Mouse (Mus musculus) midbrain, embryonic 10.5 days (tissue): ENCODE data around the gene Gabrb1. TPM values are rescaled to one million over a fixed set of nuclear protein-coding genes. Genes with fewer than 3 reads are reported as not detected.
"Not testable (repeated sequence)": the region's sequence is repeated elsewhere in the genome, so short reads cannot be mapped to it uniquely, and the experiment has no call there.

Source experiments
- DNase-seq: peaks from one replicate; pipeline ENCODE4 v3.0.0-alpha.2; 2017; ENCODE audit warnings: low spot score
- H3K27ac ChIP-seq: fragments of 300-500 bp; sonication (generic); replicated peaks from 2 replicates; pipeline ENCODE4 v1.5.1; 2016; ENCODE audit warnings: mild to moderate bottlenecking
- H3K27me3 ChIP-seq: fragments of 300-500 bp; sonication (generic); 2 replicates; pipeline ENCODE4 v1.6.1; 2016; ENCODE audit warnings: low read depth, mild to moderate bottlenecking; ENCODE audit not compliant: poor library complexity, severe bottlenecking
- H3K36me3 ChIP-seq: fragments of 300-500 bp; sonication (generic); 2 replicates; pipeline ENCODE4 v1.6.1; 2016; ENCODE audit warnings: mild to moderate bottlenecking, moderate library complexity
- H3K4me1 ChIP-seq: fragments of 300-500 bp; sonication (generic); 2 replicates; pipeline ENCODE4 v1.6.1; 2016
- H3K4me3 ChIP-seq: fragments of 300-500 bp; sonication (generic); 2 replicates; pipeline ENCODE4 v1.5.1; 2016; ENCODE audit warnings: mild to moderate bottlenecking, moderate library complexity
- H3K9me3 ChIP-seq: fragments of 300-500 bp; sonication (generic); replicated peaks from 2 replicates; pipeline ENCODE4 v1.6.1; 2016; ENCODE audit warnings: mild to moderate bottlenecking
- WGBS: fragments of 180-500 bp; shearing (Covaris S2); methylation state at CpG from one replicate; pipeline ENCODE4 v1.1.7; 2016; 5-methylcytosine and 5-hydroxymethylcytosine counted together
- polyA plus RNA-seq: library from polyadenylated mRNA; unstranded; fragments of >200 nt; fragmentation: Nextera tagmentation; extraction: Ambion mirVana; gene quantifications from 2 replicates; pipeline ENCODE4 v1.2.1, GENCODE M21; 2016

Gabrb1 gene
- polyA plus RNA-seq, 1 experiment from 2014 or later: 0.16 TPM

GRCm38 (mm10) chr5:72076781-72077180 lies 418.9 kb downstream of the Gabrb1 start:
- no peaks in the 10 kb centered on the region for H3K36me3 ChIP-seq
- H3K27me3 ChIP-seq: no peaks in the 10 kb centered on the region
- no peak overlapping the region for H3K27ac ChIP-seq
- H3K9me3 ChIP-seq: no peaks in the 10 kb centered on the region
- no peak for DNase-seq
- 91% methylated on average over 6 of the region's 6 CpGs for WGBS
- H3K4me3 ChIP-seq: no peak overlapping the region
- no peaks in the 10 kb centered on the region for H3K4me1 ChIP-seq

GRCm38 (mm10) chr5:72086518-72086917 lies 428.6 kb downstream of the Gabrb1 start:
- no peaks in the 10 kb centered on the region for H3K4me1 ChIP-seq
- DNase-seq: no peak
- H3K36me3 ChIP-seq: no peaks in the 10 kb centered on the region
- WGBS: 92% methylated on average over 1 of the region's 1 CpGs
- no peak overlapping the region for H3K27ac ChIP-seq
- H3K4me3 ChIP-seq: no peak overlapping the region
- H3K9me3 ChIP-seq: no peaks in the 10 kb centered on the region
- H3K27me3 ChIP-seq: no peaks in the 10 kb centered on the region

GRCm38 (mm10) chr5:72094582-72094981 lies 436.7 kb downstream of the Gabrb1 start:
- Histone ChIP-seq H3K4me3 (no peak overlapping the region), H3K27me3 (no peaks in the 10 kb centered on the region), H3K4me1 (no peaks in the 10 kb centered on the region), H3K36me3 (no peaks in the 10 kb centered on the region), H3K27ac (no peak overlapping the region), H3K9me3 (no peaks in the 10 kb centered on the region)
- DNase-seq: no peak
- WGBS: 70% methylated on average over 7 of the region's 7 CpGs

GRCm38 (mm10) chr5:72095015-72095414 lies 437.1 kb downstream of the Gabrb1 start:
- WGBS: 83% methylated on average over 2 of the region's 2 CpGs
- no peaks in the 10 kb centered on the region for H3K9me3 ChIP-seq
- H3K27me3 ChIP-seq: no peaks in the 10 kb centered on the region
- no peak for DNase-seq
- no peaks in the 10 kb centered on the region for H3K4me1 ChIP-seq
- H3K27ac ChIP-seq: no peak overlapping the region
- H3K4me3 ChIP-seq: no peak overlapping the region
- no peaks in the 10 kb centered on the region for H3K36me3 ChIP-seq

- no peak for DNase-seq
- WGBS: 74% methylated on average over 7 of the region's 7 CpGs
These were observed 446.5 kb downstream of the Gabrb1 start for GRCm38 (mm10) chr5:72104274-72104921.

GRCm38 (mm10) chr5:72122414-72123037 lies 464.6 kb downstream of the Gabrb1 start:
- 91% methylated on average over 6 of the region's 6 CpGs for WGBS
- H3K27ac ChIP-seq: no peak overlapping the region
- H3K9me3 ChIP-seq: no peaks in the 10 kb centered on the region
- H3K27me3 ChIP-seq: no peaks in the 10 kb centered on the region
- H3K4me3 ChIP-seq: no peak overlapping the region
- no peaks in the 10 kb centered on the region for H3K36me3 ChIP-seq
- no peaks in the 10 kb centered on the region for H3K4me1 ChIP-seq
- DNase-seq: no peak

More at GRCm38 (mm10) chr5:72104274-72104921, 446.5 kb downstream of the Gabrb1 start:
- no peak overlapping the region for H3K27ac ChIP-seq
- H3K9me3 ChIP-seq: no peaks in the 10 kb centered on the region
- H3K27me3 ChIP-seq: no peaks in the 10 kb centered on the region
- H3K36me3 ChIP-seq: no peaks in the 10 kb centered on the region
- no peak overlapping the region for H3K4me3 ChIP-seq
- H3K4me1 ChIP-seq: peaks cover 5% of the 10 kb centered on the region; the same call in 1 of the 2 replicates

- DNase-seq: no peak
- Histone ChIP-seq H3K4me3 (no peak overlapping the region), H3K27me3 (no peaks in the 10 kb centered on the region), H3K9me3 (no peaks in the 10 kb centered on the region), H3K4me1 (no peaks in the 10 kb centered on the region), H3K36me3 (no peaks in the 10 kb centered on the region), H3K27ac (no peak overlapping the region)
- WGBS: 94% methylated on average over 4 of the region's 4 CpGs
These were observed 468.8 kb downstream of the Gabrb1 start for GRCm38 (mm10) chr5:72126681-72127080.

- no peaks in the 10 kb centered on the region for H3K27me3 ChIP-seq
- H3K36me3 ChIP-seq: no peaks in the 10 kb centered on the region
- DNase-seq: no peak
- H3K9me3 ChIP-seq: no peaks in the 10 kb centered on the region
- no peak overlapping the region for H3K4me3 ChIP-seq
- H3K4me1 ChIP-seq: no peaks in the 10 kb centered on the region
- H3K27ac ChIP-seq: no peak overlapping the region
- 64% methylated on average over 2 of the region's 2 CpGs for whole genome bisulfite sequencing
These were observed 476.0 kb downstream of the Gabrb1 start for GRCm38 (mm10) chr5:72133906-72134305.

- H3K4me1 ChIP-seq: no peaks in the 10 kb centered on the region
- H3K9me3 ChIP-seq: no peaks in the 10 kb centered on the region
- DNase-seq: no peak
- H3K36me3 ChIP-seq: no peaks in the 10 kb centered on the region
- WGBS: 87% methylated on average over 7 of the region's 7 CpGs
- no peak overlapping the region for H3K4me3 ChIP-seq
- no peaks in the 10 kb centered on the region for H3K27me3 ChIP-seq
- no peak overlapping the region for H3K27ac ChIP-seq
These were observed 480.3 kb downstream of the Gabrb1 start for GRCm38 (mm10) chr5:72138256-72138655.

GRCm38 (mm10) chr5:72139619-72140018 lies 481.7 kb downstream of the Gabrb1 start:
- H3K9me3 ChIP-seq: no peaks in the 10 kb centered on the region
- DNase-seq: no peak
- H3K4me1 ChIP-seq: no peaks in the 10 kb centered on the region
- no peaks in the 10 kb centered on the region for H3K36me3 ChIP-seq
- 85% methylated on average over 1 of the region's 1 CpGs for WGBS
- H3K4me3 ChIP-seq: no peak overlapping the region
- no peak overlapping the region for H3K27ac ChIP-seq
- no peaks in the 10 kb centered on the region for H3K27me3 ChIP-seq

- H3K27ac ChIP-seq: no peak overlapping the region
- 69% methylated on average over 5 of the region's 5 CpGs for WGBS
- H3K4me1 ChIP-seq: peaks cover 14% of the 10 kb centered on the region; the same call in 1 of the 2 replicates
- H3K9me3 ChIP-seq: no peaks in the 10 kb centered on the region
- DNase-seq: no peak
- no peak overlapping the region for H3K4me3 ChIP-seq
- H3K36me3 ChIP-seq: no peaks in the 10 kb centered on the region
- no peaks in the 10 kb centered on the region for H3K27me3 ChIP-seq
These were observed 490.8 kb downstream of the Gabrb1 start for GRCm38 (mm10) chr5:72148679-72149078.

- Histone ChIP-seq H3K4me1 (peaks cover 14% of the 10 kb centered on the region; the same call in 1 of the 2 replicates), H3K27me3 (no peaks in the 10 kb centered on the region), H3K27ac (no peak overlapping the region), H3K9me3 (no peaks in the 10 kb centered on the region), H3K36me3 (peaks cover 12% of the 10 kb centered on the region), H3K4me3 (no peak overlapping the region)
- 96% methylated on average over 5 of the region's 5 CpGs for WGBS
- DNase-seq: no peak
These were observed 493.0 kb downstream of the Gabrb1 start for GRCm38 (mm10) chr5:72150870-72151269.

- H3K9me3 ChIP-seq, H3K27me3 ChIP-seq, H3K4me1 ChIP-seq, H3K4me3 ChIP-seq, DNase-seq, H3K27ac ChIP-seq: not testable (repeated sequence)
- 69% methylated on average over 3 of the region's 3 CpGs for WGBS
- H3K36me3 ChIP-seq: peaks cover 60% of the 10 kb centered on the region
These were observed 497.8 kb downstream of the Gabrb1 start for GRCm38 (mm10) chr5:72155686-72156085.
